In the genomic region with DNA sequence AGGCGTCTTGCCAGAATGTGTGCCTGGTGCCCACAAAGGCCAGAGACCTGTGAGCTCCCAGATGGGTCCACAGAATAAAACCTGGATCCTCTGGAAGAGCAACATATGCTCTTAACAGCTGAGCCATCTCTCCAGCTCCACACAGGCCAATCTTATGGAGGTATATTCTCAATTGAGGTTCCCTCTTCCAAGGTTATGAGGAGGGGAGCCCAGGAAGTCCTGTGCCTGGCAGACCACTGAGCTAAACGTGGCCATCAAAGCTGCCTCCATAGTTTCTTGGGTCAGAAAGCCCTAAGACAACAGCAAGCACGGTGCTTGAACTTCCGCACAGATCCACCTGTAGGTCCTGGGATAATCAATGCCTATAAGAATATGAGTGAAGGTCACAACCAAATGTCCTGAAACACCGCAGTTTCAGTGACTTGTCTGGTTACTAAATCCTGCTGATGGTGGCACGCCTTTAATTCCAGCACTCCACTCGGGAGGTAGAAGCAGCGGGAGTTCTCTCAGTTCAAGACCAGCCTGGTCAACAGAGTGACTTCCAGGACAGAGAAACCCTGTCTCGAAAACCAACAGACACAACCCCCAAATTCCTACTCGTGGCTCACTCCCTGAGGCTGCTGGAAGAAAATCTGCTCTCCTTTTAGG, we compare ENCODE assay signal across 8 mouse cellular contexts. TPM values are rescaled to one million over a fixed set of nuclear protein-coding genes. Genes with fewer than 3 reads are reported as not detected.
DNase-seq lines count a peak whose midpoint lies in the region; ATAC-seq and TF ChIP-seq lines count a peak whose summit lies in the region.

No protein-coding gene starts in this region.

- H3K4me1 ChIP-seq in kidney, embryonic 15.5 days: peaks cover 19% of the 10 kb centered on the region
- H3K4me1 ChIP-seq in bone marrow macrophage, adult 2 months (ENCODE audit: control insufficient read depth, insufficient read depth, low read length): peaks cover 20% of the 10 kb centered on the region
- H3K4me1 ChIP-seq in hindbrain, embryonic 11.5 days (replicated peaks; ENCODE audit: control insufficient read depth, insufficient read depth, low read length): peaks cover 5% of the 10 kb centered on the region; the same call in 1 of the 2 replicates
- peaks cover 20% of the 10 kb centered on the region for H3K4me1 ChIP-seq in midbrain, embryonic 13.5 days (replicated peaks)

- no peaks in the 10 kb centered on the region for H3K27me3 ChIP-seq in kidney, embryonic 15.5 days
- no peaks in the 10 kb centered on the region for H3K27me3 ChIP-seq in hindbrain, embryonic 11.5 days (ENCODE audit: control insufficient read depth, insufficient read depth, low read length)
- no peaks in the 10 kb centered on the region for H3K27me3 ChIP-seq in midbrain, embryonic 13.5 days

- no peak for ATAC-seq in kidney, embryonic 15.5 days (replicated peaks; ENCODE audit: low FRiP score)
- ATAC-seq in hindbrain, embryonic 11.5 days (ENCODE audit: low FRiP score): no peak
- no peak for ATAC-seq in midbrain, embryonic 13.5 days

- no peaks in the 10 kb centered on the region for H3K9me3 ChIP-seq in kidney, embryonic 15.5 days (replicated peaks)
- no peaks in the 10 kb centered on the region for H3K9me3 ChIP-seq in hindbrain, embryonic 11.5 days (ENCODE audit: control insufficient read depth, low read length)
- H3K9me3 ChIP-seq in midbrain, embryonic 13.5 days: no peaks in the 10 kb centered on the region

- peak overlapping the region; percentile 87 for H3K4me2 ChIP-seq in kidney, embryonic 15.5 days
- peak overlapping the region; percentile 52 for H3K4me2 ChIP-seq in hindbrain, embryonic 11.5 days (replicated peaks; ENCODE audit: low read depth, low read length)
- H3K4me2 ChIP-seq in midbrain, embryonic 13.5 days (replicated peaks): peak overlapping the region; percentile 98

- H3K4me3 ChIP-seq in kidney, embryonic 15.5 days (replicated peaks): peak overlapping the region; percentile 96
- H3K4me3 ChIP-seq in bone marrow macrophage, adult 2 months (ENCODE audit: insufficient read depth, low read length): peak overlapping the region; percentile 87
- H3K4me3 ChIP-seq in hindbrain, embryonic 11.5 days (ENCODE audit: low read depth, low read length): peak overlapping the region; percentile 82
- peak overlapping the region; percentile 94 for H3K4me3 ChIP-seq in midbrain, embryonic 13.5 days (replicated peaks)

- TF ChIP-seq POLR2A in bone marrow macrophage, adult 2 months (IDR thresholded peaks at IDR 0.05; ENCODE audit: borderline replicate concordance, low read depth, low read length): no peak

- no peaks in the 10 kb centered on the region for H3K36me3 ChIP-seq in kidney, embryonic 15.5 days
- H3K36me3 ChIP-seq in hindbrain, embryonic 11.5 days (ENCODE audit: control insufficient read depth, insufficient read depth, low read length): no peaks in the 10 kb centered on the region
- H3K36me3 ChIP-seq in midbrain, embryonic 13.5 days: no peaks in the 10 kb centered on the region

- H3K27ac ChIP-seq in kidney, embryonic 15.5 days: 0 out of 2 replicates have a peak overlapping the region, but pooled peaks have one; percentile 51
- H3K27ac ChIP-seq in bone marrow macrophage, adult 2 months (ENCODE audit: insufficient read depth, low read depth, low read length): no peak overlapping the region
- H3K27ac ChIP-seq in hindbrain, embryonic 11.5 days (ENCODE audit: low read depth, low read length): no peak overlapping the region
- H3K27ac ChIP-seq in midbrain, embryonic 13.5 days: peak overlapping the region; percentile 54; the same call in 1 of the 2 replicates

- peak overlapping the region; percentile 90 for H3K9ac ChIP-seq in kidney, embryonic 15.5 days
- H3K9ac ChIP-seq in hindbrain, embryonic 11.5 days (ENCODE audit: low read depth, low read length): peak overlapping the region; percentile 87
- peak overlapping the region; percentile 86 for H3K9ac ChIP-seq in midbrain, embryonic 13.5 days (replicated peaks)

- 34% methylated on average over 10 of the region's 10 CpGs for WGBS in kidney, embryonic 15.5 days
- WGBS in hindbrain, embryonic 11.5 days: 34% methylated on average over 10 of the region's 10 CpGs
- 37% methylated on average over 10 of the region's 10 CpGs for WGBS in midbrain, embryonic 13.5 days

- TF ChIP-seq CTCF in bone marrow macrophage, adult 2 months (IDR thresholded peaks at IDR 0.05; ENCODE audit: low read depth, low read length): no peak

- no peak for DNase-seq in kidney, postnatal 36 days
- DNase-seq in hindbrain, embryonic 11.5 days (ENCODE audit: low spot score): no peak
- no peak for DNase-seq in ovary, adult 18-20 months (ENCODE audit: low spot score)
- DNase-seq in spleen, adult 12 weeks (ENCODE audit: low spot score): no peak
- DNase-seq in right cerebral cortex, postnatal 36 days (ENCODE audit: low spot score in 2 of 2): no peak

RNA-seq across cellular contexts. Expression of a gene that starts 0.9 kb away (rescaled TPM):
- 42.7 and 45.5 TPM in 2 replicates for polyA plus RNA-seq in kidney, embryonic 15.5 days (2015; fragmentation: Nextera tagmentation; extraction: Ambion mirVana)
- polyA plus RNA-seq in bone marrow macrophage, adult 2 months (2012; ENCODE audit: insufficient read depth, insufficient read length, missing spikeins): 19.9 and 20.8 TPM in 2 replicates
- polyA plus RNA-seq in hindbrain, embryonic 11.5 days (2014; fragmentation: Nextera tagmentation; extraction: Ambion mirVana): 45.9 and 50.9 TPM in 2 replicates
- polyA plus RNA-seq in midbrain, embryonic 13.5 days (2015; fragmentation: Nextera tagmentation; extraction: Ambion mirVana): 45.5 and 45.7 TPM in 2 replicates

Comparison
In these comparisons a context has a peak if more than half of its experiments do, and no peak if none do; other contexts are left out.
1. H3K27ac ChIP-seq: peak in kidney, embryonic 15.5 days (single experiment) and midbrain, embryonic 13.5 days (single experiment); none in bone marrow macrophage, adult 2 months (single experiment) and hindbrain, embryonic 11.5 days (single experiment).
2. Peak in every context shown above with its lines, with median percentiles within 50 percentile points of each other: H3K4me2 ChIP-seq, H3K4me3 ChIP-seq and H3K9ac ChIP-seq.